Mouse (Mus musculus) heart, postnatal 0 days (tissue): ENCODE data around the gene Cdc42bpg. TPM values are rescaled to one million over a fixed set of nuclear protein-coding genes. Genes with fewer than 3 reads are reported as not detected.

Source experiments
- ATAC-seq: fragments of 200-750 bp; cut with Nextera tagmentation; 2 replicates; pipeline ENCODE4 v1.8.0; 2017; ENCODE audit warnings: low read depth, moderate number of reproducible peaks, moderate library complexity; ENCODE audit not compliant: insufficient read depth
- DNase-seq: peaks from one replicate; pipeline ENCODE4 v3.0.0-alpha.2; 2016; ENCODE audit warnings: low spot score
- H3K27ac ChIP-seq: fragments of 300-500 bp; sonication (generic); 2 replicates; pipeline ENCODE4 v1.5.1; 2014; ENCODE audit warnings: low read depth, mild to moderate bottlenecking
- H3K27me3 ChIP-seq: fragments of 300-500 bp; sonication (generic); 2 replicates; pipeline ENCODE4 v1.6.1; 2014; ENCODE audit warnings: low read length, mixed read lengths; ENCODE audit not compliant: control insufficient read depth, insufficient read depth
- H3K36me3 ChIP-seq: fragments of 300-500 bp; sonication (generic); replicated peaks from 2 replicates; pipeline ENCODE4 v1.6.1; 2014; ENCODE audit warnings: low read length, mixed read lengths; ENCODE audit not compliant: control insufficient read depth, insufficient read depth
- H3K4me1 ChIP-seq: fragments of 300-500 bp; sonication (generic); 2 replicates; pipeline ENCODE4 v1.6.1; 2014; ENCODE audit warnings: antibody characterized with exemption; ENCODE audit not compliant: control insufficient read depth, insufficient read depth
- H3K4me2 ChIP-seq: fragments of 300-500 bp; sonication (generic); 2 replicates; pipeline ENCODE4 v1.6.1; 2014; ENCODE audit warnings: low read depth, mild to moderate bottlenecking, low read length, moderate library complexity
- H3K4me3 ChIP-seq: fragments of 300-500 bp; sonication (generic); 2 replicates; pipeline ENCODE4 v1.5.1; 2014; ENCODE audit warnings: low read depth, low read length
- H3K9ac ChIP-seq: fragments of 300-500 bp; sonication (generic); replicated peaks from 2 replicates; pipeline ENCODE4 v1.6.1; 2014; ENCODE audit warnings: low read depth, low read length, mixed read lengths
- H3K9me3 ChIP-seq: fragments of 300-500 bp; sonication (generic); replicated peaks from 2 replicates; pipeline ENCODE4 v1.6.1; 2016; ENCODE audit warnings: low read length; ENCODE audit not compliant: control insufficient read depth
- CTCF ChIP-seq: IDR thresholded peaks from 2 replicates; pipeline ENCODE4 v1.5.1; 2016; ENCODE audit warnings: antibody characterized with exemption, control low read depth, low read depth
- EP300 ChIP-seq: IDR thresholded peaks from 2 replicates; pipeline ENCODE4 v1.6.1; 2016; ENCODE audit warnings: antibody characterized with exemption, low read depth
- WGBS: fragments of 180-500 bp; shearing (Covaris S2); extraction: QIAGEN DNeasy Blood & Tissue Kit; methylation state at CpG from one replicate; pipeline ENCODE4 v1.1.7; 2014; 5-methylcytosine and 5-hydroxymethylcytosine counted together
- polyA plus RNA-seq: library from polyadenylated mRNA; unstranded; fragments of >200 nt; fragmentation: Nextera tagmentation; extraction: Ambion mirVana; gene quantifications from 2 replicates; pipeline ENCODE4 v1.2.1, GENCODE M21; 2015
- total RNA-seq: library from RNA; depleted of rRNA; stranded (reverse); fragments of >200 nt; gene quantifications from 2 replicates; pipeline ENCODE4 v1.2.3, GENCODE M21; 2014; ENCODE audit warnings: low replicate concordance

The Cdc42bpg gene
- total and polyA plus RNA-seq, 2 experiments from 2014 or later = 0.51 to 9.5 TPM

DNA sequence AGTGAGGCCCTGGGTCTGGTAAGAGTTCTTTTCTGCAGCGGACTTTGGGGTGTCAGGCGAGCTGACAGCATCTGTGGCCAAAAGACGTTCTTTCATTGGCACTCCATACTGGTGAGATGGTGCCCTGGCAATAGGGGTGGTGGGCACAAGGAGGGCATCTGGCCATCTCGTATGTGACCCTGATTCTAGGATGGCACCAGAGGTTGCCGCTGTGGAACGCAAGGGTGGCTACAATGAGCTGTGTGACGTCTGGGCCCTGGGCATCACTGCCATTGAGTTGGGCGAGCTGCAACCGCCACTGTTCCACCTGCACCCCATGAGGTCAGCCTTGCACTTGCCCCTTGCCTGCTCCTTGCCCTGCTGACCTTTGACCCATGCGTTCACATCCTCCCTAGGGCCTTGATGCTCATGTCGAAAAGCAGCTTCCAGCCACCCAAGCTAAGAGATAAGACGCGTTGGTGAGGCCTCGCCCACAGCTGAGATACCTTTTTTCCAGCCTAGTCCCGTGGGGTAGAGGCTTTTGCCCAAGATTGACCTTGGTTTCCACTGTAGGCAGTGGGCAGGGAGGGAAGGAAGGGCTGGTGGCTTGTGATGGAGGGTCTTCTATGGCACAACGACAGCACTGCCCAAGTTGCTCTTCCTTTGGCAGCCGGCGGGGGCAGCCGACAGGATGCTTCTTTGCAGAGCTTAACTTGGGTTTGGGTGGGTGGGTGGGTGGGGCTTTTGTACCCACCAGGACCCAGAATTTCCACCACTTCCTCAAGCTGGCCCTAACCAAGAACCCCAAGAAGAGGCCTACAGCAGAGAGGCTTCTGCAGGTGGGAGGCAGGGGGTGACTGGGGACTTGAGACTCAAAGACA lies 37.0 kb downstream of the Cdc42bpg start:
- Histone ChIP-seq H3K4me2 (0 out of 2 replicates have a peak overlapping the region, but pooled peaks have one; percentile 89), H3K36me3 (peaks cover 50% of the 10 kb centered on the region), H3K27me3 (no peaks in the 10 kb centered on the region), H3K9me3 (no peaks in the 10 kb centered on the region), H3K27ac (no peak overlapping the region), H3K4me1 (0 out of 2 replicates have a peak, but pooled peaks cover 4% of the 10 kb centered on the region), H3K9ac (no peak overlapping the region), H3K4me3 (no peak overlapping the region)
- DNase-seq (no peak), ATAC-seq (no peak)
- 74% methylated on average over 19 of the region's 19 CpGs for WGBS
- TF ChIP-seq EP300 = no peak
- TF ChIP-seq CTCF = no peak

DNA sequence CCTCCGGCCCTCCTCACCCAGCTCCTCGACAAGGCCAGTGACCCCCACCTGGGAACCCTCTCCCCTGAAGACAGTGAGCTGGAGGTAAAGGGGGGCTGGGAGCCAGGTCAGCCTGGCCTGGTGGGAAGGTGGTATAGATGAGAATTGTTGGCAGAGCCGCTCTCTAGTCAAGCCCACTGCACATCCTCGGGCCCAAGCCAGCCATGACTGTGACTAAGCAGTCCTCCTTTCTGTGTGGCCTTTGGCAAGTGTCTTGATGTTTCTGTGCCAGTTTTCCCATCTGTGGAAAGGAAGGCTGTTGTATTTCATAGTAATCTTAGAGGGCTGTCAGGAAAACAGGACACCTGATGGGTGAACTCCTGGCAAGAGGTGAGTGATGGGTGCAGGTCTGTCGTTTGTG lies 37.7 kb downstream of the Cdc42bpg start:
- Histone ChIP-seq H3K36me3 (peaks cover 43% of the 10 kb centered on the region), H3K9me3 (no peaks in the 10 kb centered on the region), H3K4me3 (no peak overlapping the region), H3K9ac (no peak overlapping the region), H3K27ac (no peak overlapping the region), H3K4me2 (no peak overlapping the region), H3K4me1 (0 out of 2 replicates have a peak, but pooled peaks cover 4% of the 10 kb centered on the region), H3K27me3 (no peaks in the 10 kb centered on the region)
- DNase-seq = no peak
- WGBS = 82% methylated on average over 5 of the region's 5 CpGs
- TF ChIP-seq EP300 = no peak
- no peak for TF ChIP-seq CTCF
- no peak for ATAC-seq

DNA sequence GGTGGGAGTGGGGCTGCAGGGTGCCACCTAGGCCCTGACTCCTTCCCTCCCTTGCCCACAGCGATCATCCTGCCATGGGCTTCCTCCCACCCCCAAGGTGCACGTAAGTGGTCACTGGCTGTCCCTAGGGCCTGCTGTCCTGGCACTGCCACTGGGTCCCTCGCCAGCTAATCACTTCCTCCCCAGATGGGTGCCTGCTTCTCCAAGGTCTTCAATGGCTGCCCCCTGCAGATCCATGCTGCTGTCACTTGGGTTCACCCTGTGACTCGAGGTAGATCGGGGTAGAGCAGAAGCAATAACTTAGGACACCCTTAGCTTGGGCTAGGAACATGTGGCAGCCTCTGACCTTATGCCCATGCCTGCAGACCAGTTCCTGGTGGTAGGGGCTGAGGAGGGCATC lies 39.8 kb downstream of the Cdc42bpg start:
- 89% methylated on average over 5 of the region's 5 CpGs for WGBS
- Histone ChIP-seq H3K9ac (no peak overlapping the region), H3K9me3 (no peaks in the 10 kb centered on the region), H3K4me2 (no peak overlapping the region), H3K4me3 (no peak overlapping the region), H3K27me3 (no peaks in the 10 kb centered on the region), H3K27ac (no peak overlapping the region), H3K4me1 (no peaks in the 10 kb centered on the region), H3K36me3 (peaks cover 34% of the 10 kb centered on the region)
- no peak for DNase-seq
- no peak for ATAC-seq
- no peak for TF ChIP-seq CTCF
- TF ChIP-seq EP300 = no peak

DNA sequence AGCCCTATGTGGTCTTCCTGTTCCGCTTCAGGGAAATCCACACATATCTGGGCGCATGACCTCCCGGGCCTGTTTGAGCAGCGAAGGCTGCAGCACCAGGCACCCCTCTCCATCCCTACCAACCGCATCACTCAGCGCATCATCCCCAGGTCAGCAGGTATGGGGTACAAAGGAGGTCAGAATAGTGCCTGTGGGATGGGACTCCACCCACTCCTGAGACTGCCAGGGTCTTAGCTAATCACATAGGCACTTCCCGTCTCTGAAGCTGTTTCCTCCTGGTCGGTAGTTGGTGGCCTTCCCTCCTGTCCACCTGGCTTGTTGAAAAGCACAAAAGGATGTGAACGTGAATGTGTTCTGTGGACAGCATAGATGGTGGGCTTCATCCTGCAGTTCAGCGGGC lies 40.4 kb downstream of the Cdc42bpg start:
- Histone ChIP-seq H3K36me3 (peaks cover 34% of the 10 kb centered on the region), H3K4me1 (no peaks in the 10 kb centered on the region), H3K9ac (no peak overlapping the region), H3K4me3 (no peak overlapping the region), H3K27ac (no peak overlapping the region), H3K27me3 (no peaks in the 10 kb centered on the region), H3K4me2 (no peak overlapping the region), H3K9me3 (no peaks in the 10 kb centered on the region)
- 78% methylated on average over 10 of the region's 10 CpGs for WGBS
- TF ChIP-seq CTCF (no peak), EP300 (no peak)
- ATAC-seq = no peak
- no peak for DNase-seq

DNA sequence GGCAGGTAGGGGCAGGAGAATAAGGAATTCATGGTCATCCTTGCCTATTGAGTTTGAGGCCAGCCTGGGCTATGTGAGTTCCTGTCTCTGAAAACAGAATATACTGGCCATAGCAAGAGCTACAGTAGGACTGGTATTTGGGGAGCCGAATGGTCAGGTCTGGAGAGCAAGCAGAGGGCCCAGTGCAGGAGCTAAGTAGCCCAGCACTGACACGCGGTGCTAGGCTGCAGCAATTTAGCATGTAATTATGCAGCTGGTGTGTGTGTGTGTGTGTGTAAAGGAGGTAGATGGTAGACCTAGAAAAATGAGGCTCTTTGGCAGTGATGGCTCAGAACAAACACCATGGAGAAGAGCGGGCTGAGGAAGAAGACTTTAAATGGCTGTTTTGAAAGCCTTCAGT lies 41.4 kb downstream of the Cdc42bpg start:
- H3K4me1 ChIP-seq = no peaks in the 10 kb centered on the region
- no peak for ATAC-seq
- H3K36me3 ChIP-seq = peaks cover 34% of the 10 kb centered on the region
- TF ChIP-seq CTCF (no peak), EP300 (no peak)
- no peak overlapping the region for H3K27ac ChIP-seq
- no peak overlapping the region for H3K4me3 ChIP-seq
- 88% methylated on average over 4 of the region's 4 CpGs for WGBS
- no peak overlapping the region for H3K9ac ChIP-seq
- H3K9me3 ChIP-seq = no peaks in the 10 kb centered on the region
- DNase-seq = no peak
- H3K27me3 ChIP-seq = no peaks in the 10 kb centered on the region
- H3K4me2 ChIP-seq = no peak overlapping the region

DNA sequence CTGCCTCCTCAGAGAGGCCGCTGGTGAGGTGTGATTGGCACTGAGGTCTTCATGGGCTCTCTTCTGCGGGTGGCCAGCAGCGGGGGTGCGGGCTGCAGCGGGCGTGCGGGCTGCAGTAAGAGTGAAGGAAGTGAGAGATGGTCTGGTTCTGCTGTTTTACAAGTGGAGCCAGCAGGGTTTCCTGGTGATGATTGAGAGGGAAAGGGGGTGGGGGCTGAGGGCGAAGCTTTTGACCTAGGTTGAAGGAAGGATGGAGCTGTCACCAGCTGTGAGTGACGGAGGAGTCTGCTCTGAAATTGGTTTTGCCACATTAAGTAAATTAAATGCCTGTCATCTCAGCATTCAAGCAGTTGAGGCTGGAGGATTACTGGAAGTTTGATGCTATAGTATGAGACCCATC lies 42.5 kb downstream of the Cdc42bpg start:
- Histone ChIP-seq H3K36me3 (peaks cover 36% of the 10 kb centered on the region), H3K4me3 (no peak overlapping the region), H3K27ac (peak overlapping the region; percentile 32; the same call in 1 of the 2 replicates), H3K27me3 (no peaks in the 10 kb centered on the region), H3K4me2 (no peak overlapping the region), H3K9ac (no peak overlapping the region), H3K4me1 (no peaks in the 10 kb centered on the region), H3K9me3 (no peaks in the 10 kb centered on the region)
- TF ChIP-seq EP300 = no peak
- no peak for TF ChIP-seq CTCF
- no peak for ATAC-seq
- 37% methylated on average over 9 of the region's 9 CpGs for WGBS
- no peak for DNase-seq
